Mouse (Mus musculus) 3134 (cell line): Measurements from ENCODE around the gene Cln3.
A peak's percentile ranks its signal among the peaks of the same experiment; 100 is the strongest.

Source experiments
- DNase-seq: peaks from one replicate; pipeline ENCODE4 v3.0.0-alpha.2; 2011; ENCODE audit warnings: low spot score; ENCODE audit not compliant: insufficient read length; ENCODE audit errors: extremely low read depth

Cln3 gene

DNA sequence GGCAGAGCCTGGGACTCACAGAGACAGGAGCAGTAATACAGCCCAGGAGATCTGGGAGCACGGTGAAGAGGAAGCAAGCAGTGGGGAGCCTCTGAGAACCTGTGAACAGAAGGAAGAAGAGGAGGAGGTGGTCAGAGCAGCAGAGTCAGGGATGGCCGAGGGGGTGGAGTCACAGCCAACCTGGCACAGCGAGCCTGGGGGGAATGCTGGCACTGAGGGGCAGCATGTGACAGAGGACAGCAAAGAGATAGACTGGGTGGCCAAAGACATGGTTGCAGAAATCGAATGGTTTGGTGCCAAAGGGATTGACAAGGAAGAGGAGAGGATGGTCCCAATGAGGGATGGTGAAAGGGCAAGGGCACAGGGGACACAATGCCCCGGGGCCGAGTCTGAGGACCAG is at the start of gene Cln3:
Cln3 (minus strand) TSS at position 101 of the 400 bp plus-strand sequence.
- DNase-seq: no peak

DNA sequence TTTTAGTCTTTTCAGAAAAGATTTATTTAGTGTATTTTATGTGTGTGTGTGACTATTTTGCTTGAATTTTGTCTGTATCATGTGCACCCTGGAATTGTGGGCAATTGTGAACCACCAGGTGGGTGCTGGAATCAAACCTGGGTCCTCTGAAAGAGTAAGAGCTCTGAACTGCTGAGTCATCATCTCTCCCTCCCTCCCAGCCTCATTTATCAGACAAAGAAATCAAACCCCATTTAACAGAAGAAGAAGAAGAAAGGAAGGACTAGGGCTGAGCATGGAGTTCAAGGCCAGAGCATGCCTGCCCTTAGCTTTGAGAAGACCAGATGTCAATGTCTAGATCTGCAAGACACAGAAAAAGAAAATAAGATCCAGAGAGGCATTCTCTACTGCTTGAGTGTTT is 49.8 kb upstream of the Cln3 start:
- no peak for DNase-seq

DNA sequence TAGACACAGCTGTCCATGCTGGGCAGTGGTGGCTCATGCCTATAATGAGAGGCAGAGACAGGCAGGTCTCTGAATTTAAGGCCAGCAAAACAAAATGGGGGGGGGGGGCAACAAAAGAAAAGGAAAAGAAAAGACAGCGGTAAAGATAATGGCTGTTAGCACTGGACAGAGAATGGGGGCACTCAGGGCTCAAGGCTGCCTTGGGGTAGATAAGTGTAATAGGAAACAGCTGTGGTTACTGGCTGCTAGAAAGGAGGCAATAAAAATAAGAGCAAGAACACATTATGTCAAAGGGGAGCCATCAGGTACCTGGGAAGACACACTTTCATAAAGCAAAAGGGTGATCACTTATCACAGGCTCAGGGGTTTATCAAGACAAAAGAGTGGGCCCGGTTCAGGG is 46.9 kb upstream of the Cln3 start:
- DNase-seq: no peak

DNA sequence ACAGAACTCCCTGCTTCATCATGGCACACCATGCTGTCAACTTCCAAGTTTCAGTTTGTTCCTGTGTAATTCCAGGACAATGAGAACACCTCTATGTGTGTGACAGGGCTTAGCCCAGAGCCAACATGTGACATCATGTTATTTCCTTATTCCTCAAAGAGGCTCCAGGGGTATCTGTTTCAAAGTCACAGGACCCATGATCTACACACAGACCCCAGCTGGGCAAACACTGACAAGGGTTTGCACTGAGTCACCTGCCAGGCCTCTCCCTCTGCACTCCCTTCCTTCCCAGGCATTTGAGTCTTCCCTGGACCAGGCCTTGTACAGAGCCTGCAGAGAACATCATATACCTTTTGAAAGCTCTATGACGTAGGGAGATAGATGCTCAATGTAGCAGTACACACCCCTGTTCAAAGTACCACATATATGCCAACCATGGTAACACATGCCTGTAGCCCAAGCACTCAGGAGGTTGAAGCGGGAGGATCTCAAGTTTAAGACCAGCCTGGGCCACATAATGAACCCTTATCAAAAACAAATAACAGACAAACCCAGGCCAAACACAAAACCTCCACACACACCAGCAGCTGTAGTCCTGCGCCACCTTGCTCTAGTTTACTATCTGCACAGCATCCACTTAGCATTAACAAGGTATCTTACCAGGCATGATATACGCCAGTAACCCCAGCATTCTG is 45.4 kb upstream of the Cln3 start, which contains the start of gene Nupr1:
Nupr1 (minus strand) TSS at position 38 of the 695 bp plus-strand sequence.
- DNase-seq: no peak

DNA sequence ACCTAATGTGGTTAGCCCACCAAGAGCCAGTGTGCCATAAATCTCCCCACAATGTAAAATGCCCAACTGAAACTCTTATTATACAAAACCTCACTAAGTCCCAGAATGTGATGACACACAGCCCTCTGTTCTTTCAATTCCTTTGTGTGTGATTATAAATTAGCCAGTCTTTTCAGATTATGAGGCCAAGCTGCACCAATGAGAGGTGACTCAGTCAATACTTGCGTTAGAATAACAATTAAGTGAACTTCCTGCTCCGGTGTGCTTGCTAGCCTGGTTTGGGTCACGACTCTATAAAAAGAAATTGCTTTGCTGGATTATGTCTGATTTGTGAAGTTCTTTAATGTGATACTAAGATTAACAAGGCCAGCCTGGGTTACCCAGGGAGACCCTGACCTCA is 44.3 kb upstream of the Cln3 start:
- DNase-seq: no peak

DNA sequence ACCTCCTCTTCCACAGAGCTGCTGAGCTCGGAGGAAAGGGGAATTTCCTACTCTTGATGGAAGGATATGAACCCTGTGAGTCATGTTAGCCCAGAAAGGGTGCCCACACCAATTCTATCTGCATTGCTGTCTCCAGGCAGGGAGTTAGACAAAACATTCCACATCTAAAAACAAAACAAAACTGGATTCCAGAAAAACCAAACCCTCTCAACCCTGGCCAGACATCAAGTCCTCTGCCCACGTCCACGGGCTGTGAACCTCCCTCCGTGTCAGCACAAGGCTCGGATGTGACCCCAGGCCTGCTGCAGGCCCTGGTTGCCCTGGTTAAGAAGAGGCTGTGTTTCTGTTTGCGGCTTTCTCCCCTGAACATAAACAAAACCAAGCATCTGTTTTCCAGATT is 42.5 kb upstream of the Cln3 start:
- peak; percentile 73 for DNase-seq

DNA sequence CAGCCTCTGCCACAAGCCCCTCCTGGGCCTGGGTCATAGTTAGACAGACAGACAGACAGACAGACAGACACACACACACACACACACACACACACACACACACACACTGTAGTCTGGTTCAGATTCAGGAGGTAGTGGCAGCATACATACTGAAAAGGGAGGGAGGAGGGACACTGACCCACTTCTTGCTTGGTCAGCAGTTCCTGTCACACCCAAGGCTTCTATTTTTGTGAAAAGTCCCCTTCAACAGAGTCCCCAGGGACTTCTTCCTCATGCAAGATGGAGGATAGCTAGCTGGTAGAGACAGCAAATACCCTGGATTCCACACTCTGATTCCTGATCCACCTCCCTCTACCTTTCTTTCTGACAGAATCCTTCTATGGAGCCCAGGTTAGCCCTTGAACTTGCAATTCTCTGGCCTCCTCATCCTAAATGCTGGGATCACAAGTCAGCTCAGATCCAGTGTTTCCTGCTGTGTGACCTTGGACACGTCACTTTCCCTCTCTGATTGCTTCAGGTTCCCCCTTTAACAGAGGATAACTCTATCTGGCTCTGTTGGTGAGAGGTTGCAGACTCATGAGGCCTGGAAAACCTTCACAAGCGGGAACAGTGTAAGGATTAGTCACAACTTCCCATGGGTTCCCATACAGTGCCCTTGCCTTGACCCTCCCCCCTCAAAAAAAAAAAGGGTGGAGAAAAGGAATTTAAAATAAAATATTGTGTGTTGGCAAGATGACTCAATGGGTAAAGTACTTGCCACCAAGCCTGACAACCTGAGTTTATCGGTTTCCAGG is 40.4 kb upstream of the Cln3 start:
- DNase-seq: peak; percentile 67

DNA sequence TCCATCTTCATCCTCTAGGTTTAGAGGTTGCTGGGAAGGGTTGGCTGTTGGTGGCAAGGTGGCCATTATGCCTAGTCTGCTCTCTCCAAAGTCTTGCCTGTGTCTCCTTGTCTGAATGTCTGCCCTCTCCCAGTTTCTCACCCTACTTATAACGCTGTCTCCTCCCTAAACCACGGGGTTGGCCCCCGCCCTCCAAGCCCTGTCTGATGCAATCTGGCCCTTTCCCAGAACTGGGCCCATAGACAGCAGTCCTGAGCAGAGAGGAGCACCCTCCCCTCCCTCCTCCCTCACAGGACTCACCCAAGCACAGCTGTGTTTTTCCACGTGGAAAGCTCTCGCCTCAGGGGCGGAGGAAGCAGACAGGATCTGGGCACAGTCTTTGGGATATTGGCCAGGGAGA is 39.8 kb upstream of the Cln3 start:
- DNase-seq: peak; percentile 91

DNA sequence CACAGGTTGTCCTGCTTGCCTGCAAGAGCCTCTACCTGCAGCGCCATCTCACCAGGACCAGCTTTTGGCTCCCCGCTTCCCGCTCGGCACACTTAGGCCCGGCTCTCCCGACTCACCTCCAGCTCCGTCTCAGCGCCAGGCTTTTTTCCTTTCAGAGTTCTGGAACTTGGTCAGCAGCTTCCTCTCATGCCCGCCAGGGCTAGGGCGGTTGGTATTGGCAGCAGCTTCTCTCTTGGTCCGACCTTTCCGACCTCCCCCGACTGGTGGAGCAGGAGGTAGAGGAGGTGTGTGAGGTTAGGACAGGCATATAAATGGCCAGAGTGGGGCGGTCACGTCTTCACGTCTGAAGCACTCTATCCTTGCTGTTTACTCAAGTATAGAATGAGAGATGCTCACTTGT is 39.2 kb upstream of the Cln3 start:
- peak; percentile 74 for DNase-seq

DNA sequence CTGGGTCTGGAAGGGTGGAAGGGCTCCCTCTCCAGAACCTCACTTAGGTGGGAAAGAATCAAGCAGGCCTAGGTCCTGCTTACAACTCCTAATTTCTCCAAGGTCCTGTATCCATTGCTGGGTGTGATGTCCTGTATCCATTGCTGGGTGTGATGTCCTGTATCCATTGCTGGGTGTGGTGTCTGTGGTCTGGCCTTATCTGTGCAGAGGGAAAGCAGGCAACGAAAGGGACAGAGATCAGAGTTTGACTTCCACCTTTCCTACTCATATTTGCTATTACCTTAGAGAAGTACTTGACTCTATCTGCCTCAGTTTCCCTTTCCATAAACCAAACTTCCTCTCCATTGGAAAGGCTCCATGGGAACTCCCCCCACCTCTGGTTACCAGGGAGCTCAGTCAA is 37.8 kb upstream of the Cln3 start:
- DNase-seq: no peak

DNA sequence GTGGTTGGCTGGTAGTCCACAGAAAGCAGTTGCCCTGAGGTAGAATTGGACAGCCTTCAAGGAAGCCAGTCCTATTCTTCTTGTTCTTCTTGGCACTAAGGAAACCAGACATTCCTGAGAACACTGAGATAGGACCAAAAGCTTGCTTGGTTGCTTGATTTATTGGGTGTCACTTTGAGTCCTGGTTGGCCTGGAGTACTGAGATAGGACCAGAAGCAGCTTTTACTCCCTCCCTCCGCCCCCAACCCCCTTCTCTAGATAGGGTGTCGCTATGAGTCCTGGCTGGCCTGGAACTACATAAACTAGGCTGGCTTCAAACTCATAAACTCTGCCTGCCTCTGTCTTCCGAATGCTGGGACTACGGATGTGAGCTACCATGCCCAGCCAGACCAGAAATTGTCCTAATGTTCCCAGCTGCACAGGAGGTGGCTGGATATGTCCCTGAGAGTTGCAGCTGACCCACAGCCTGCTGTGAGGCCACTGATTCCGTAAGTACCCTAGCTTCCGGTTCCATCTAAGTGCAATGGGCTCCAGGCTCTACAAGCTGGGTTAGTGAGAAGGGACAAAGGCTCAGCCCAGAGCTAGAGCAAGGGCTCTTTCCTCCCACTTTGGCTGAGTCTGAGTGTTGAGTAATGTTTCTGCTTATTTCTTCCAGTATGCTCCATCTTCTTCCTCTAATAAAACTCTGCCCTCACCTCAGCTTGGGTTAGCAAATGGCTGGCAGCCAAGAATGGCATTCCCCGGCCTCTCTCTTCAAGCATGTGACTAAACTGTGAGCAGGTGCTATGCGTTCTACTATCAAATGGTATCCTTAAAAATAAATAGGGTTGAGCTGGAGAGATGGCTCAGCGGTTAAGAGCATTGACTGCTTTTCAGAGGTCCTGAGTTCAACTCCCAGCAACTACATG is 36.1 kb upstream of the Cln3 start:
- DNase-seq: peak; percentile 23

DNA sequence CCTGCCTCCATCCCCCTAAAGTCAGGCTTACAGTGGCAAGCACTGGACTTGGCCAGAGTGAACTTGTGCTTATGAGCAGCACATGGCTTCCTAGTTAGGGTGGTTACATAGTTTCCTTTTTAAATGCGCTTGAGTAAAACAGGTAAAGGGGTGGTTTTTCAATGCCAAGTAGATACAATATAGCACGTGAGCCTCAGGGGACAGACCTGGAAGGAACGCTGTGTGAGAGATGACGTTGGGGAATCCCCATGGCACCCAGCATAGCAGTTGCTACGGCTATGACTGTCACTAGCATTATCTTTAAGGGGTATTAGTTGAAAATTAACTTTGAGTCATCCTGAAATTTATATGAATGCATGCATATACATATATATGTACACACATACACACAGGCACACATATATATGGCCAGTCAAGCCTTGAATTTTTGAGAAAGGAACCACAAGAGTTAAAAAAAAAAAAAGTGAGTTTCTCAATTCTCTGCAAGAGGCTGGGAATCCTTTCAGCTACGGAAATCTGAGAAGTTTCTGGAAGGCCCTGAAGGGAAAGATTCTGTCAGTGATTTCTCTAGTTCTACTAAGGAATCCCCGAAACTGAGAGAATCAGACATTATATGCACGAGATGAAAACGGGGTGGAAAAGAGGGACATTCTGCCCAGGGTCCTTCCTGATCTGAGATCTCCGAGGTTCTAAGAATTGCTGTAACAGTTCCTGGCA is 34.1 kb upstream of the Cln3 start:
- no peak for DNase-seq

DNA sequence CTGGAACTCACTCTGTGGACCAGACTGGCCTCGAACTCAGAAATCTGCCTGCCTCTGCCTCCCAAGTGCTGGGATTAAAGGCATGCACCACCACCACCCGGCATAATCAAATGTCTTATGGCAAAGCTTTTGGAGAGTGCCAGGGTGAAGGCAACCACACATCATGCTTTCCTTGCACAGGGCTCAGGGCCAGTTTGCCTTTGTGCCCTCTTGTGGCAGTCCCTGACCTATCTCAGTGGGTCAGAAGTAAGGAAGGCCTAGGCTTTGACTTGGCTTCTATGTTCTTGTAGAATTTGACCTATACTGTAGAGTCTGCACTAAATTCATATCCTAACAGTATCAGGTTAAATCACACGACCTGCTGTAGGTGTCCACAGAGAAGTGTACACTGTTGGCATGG is 31.1 kb upstream of the Cln3 start:
- DNase-seq: no peak

DNA sequence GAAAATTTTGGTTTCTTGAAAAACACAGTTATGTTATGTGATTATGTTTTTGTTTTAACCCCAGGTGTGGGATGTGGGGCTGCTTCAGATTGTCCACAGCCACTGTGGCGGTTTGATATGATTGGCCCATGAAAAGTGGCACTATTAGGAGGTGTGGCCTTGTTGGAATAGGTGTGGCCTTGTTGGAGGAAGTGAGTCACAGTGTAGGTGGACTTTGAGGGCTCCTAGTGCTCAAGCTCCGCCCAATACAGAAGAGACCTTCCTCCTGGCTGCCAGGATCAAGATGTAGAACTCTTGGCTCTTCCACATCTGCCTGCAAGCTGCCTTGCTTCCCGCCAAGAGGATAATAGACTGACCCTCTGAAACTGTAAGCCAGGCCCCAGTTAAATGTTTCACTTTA is 27.1 kb upstream of the Cln3 start:
- DNase-seq: no peak

DNA sequence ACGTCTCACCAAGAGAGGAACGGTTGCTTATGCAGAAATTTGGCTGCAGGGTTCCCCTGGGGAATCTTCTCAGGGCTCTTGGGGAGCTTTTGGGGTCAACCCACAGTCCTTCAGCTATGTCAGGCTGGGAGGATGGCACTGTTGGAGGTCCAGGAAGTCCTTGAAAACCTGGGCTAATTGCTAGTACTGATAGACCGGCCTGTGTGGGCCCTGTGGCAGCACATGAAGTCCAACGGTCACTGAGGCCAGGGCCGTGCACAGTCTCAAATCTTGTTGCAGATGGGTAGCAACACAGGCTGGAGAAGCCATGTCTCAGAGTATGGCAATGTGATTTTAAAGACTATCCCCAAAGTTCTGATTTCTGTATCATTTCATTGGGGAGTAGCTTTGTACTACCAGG is 22.2 kb upstream of the Cln3 start:
- DNase-seq: no peak

DNA sequence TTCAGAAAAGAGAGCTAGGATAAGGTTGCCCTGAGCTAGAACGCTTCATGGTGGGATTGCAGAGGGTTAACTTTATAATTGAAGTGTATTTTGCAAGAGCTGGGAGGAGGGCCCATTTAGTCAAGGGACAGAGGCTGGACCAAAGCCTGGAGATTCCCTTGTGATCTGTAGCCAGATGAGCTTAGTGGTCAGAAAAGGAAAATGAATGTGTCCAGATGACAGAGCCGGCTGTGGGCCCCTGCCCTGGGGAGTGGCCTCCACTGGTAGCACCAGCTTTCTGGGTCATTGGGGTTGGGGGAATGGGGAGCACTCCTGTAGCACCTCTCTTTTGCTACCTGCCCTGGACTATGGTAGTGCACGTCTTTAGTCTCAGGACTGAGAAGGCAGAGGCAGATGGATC is 21.4 kb upstream of the Cln3 start:
- peak; percentile 23 for DNase-seq

DNA sequence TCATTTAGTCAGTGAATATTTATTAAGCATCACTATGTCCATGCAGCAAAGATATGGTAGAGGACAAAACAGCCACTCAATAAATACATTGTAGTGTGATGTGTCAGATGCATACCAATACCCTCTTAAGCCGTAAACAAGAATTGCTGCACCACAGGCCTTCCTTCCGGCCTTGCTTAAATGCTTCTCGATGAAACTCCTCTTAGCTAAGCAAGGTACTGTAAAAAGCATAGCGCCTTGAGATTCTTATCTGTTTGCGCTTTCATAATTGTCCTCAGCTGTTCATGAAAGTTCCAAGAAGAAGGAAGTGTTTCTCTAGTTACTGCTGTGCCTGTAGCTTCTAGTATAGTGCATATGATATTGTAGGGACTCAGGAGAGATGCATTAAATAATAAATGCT is 21.0 kb upstream of the Cln3 start:
- no peak for DNase-seq

DNA sequence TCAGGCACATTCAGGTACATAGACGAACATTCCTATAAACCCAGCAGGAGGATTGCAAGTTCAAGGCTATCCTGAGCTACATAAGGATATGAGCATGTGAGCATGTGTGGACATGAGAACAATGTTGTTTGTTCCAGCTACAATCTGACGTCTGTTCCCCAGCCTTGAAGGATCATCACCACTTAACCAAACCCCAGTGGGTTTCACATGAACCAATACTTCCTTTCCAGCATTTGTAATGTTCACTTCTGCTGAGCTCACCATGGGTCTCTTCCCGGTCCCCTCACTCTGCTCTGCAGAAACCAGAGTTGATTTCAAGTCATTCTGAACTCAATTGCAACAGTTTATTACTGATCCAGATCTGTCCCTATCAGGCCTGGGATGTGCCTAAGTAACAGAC is 17.0 kb upstream of the Cln3 start:
- DNase-seq: no peak

DNA sequence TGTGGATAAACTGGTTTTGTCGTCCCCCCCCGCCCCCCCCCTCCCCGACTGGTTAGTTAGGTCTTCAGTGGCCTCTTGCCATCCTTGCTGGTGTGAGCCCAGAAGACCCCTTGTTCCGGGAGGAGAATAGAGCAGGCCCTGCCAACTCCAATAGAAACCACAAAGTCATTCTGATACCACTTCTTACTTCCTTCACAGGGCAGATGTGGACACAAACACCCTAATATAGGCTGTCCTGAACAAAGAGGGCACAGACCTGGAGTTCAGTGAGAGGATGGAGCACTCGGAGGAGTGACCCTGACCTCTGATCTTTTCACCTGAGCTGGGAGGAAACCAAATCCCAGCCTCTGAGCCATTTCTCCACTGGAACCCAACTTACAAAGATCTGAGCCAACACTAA is 16.3 kb upstream of the Cln3 start:
- DNase-seq: no peak

DNA sequence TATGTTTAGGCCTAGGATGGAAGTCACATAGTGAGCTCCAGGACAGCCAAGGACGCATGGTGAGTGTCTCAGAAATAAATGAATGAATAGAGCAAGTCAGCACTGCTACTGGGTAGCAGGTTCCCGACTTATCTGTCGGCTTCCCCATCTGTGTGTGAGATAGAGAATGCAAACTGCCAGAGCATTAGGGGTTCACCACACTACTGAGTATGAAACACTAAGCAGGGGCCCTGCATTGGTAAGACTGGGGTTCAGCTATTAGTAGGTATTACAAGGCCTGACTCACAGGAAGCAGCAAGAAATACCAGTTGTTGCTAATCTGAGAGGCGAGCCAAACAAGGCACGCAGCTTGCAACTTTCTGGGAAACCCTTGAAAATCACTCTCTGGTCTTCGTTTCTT is 13.3 kb upstream of the Cln3 start:
- no peak for DNase-seq

DNA sequence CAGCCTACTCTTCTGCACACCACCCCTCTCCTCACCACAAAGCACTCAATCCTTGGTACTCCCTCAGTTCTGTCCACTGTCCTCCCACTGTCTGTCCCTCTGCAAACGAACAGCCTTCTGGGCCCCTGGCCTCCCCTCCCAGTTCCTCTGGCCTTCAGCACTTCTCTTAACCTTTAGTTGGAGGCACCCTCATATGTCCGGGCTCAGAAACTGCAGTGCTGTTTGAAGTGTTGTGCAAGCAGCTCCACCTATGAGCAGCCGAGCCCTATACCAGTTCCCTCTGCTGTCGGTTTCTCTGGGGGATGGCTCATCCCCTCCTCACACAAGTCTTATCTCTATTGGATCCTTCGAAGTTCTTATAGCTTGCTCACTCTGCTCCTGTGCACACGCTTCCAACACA is 10.8 kb upstream of the Cln3 start:
- DNase-seq: no peak
